Mouse (Mus musculus) brain, embryonic 14.5 days (tissue): Measurements from ENCODE around the gene Fa2h.

ENCODE experiments used
- CTCF ChIP-seq: fragments of 200-500 bp; IDR thresholded peaks from 2 replicates; pipeline ENCODE4 v1.5.1; 2012; ENCODE audit warnings: inconsistent platforms, mild to moderate bottlenecking, moderate library complexity, borderline replicate concordance; ENCODE audit not compliant: insufficient read depth, insufficient read length; ENCODE audit errors: extremely low read depth
- POLR2A ChIP-seq: fragments of 200-500 bp; IDR thresholded peaks from 2 replicates; pipeline ENCODE4 v1.6.1; 2012; ENCODE audit warnings: mild to moderate bottlenecking, inconsistent platforms, borderline replicate concordance; ENCODE audit not compliant: poor library complexity, insufficient read depth, insufficient read length, severe bottlenecking; ENCODE audit errors: extremely low read depth

- TF ChIP-seq POLR2A (no peak), CTCF (no peak)
Observed at GRCm38 (mm10) chr8:111305031-111305730, 88.4 kb downstream of the Fa2h start.
